Mouse (Mus musculus) CH12.LX (cell line): ENCODE data around the gene Nags.

Experiments used
- CTCF ChIP-seq, 2 experiments: IDR thresholded peaks in 1 of 2; conservative IDR thresholded peaks in 1 of 2; 2 replicates each; pipeline ENCODE4 v1.5.1; 2011 to 2012; ENCODE audit warnings: low read depth in 2 of 2, low read length in 2 of 2, improper control_type of control experiment in 1 of 2, inconsistent platforms in 1 of 2, mild to moderate bottlenecking in 1 of 2, moderate library complexity in 1 of 2
- ELF1 ChIP-seq: IDR thresholded peaks from 2 replicates; pipeline ENCODE4 v1.6.1; 2014; ENCODE audit warnings: low read depth, mild to moderate bottlenecking, inconsistent platforms, low read length, improper control_type of control experiment
- EP300 ChIP-seq: IDR thresholded peaks from 2 replicates; pipeline ENCODE4 v1.6.1; 2011; ENCODE audit warnings: low read length, improper control_type of control experiment
- ETS1 ChIP-seq: conservative IDR thresholded peaks from 2 replicates; pipeline ENCODE4 v1.6.1; 2012; ENCODE audit warnings: low read depth, mild to moderate bottlenecking, inconsistent platforms, low read length, improper control_type of control experiment, moderate library complexity
- GABPA ChIP-seq: IDR thresholded peaks from 2 replicates; pipeline ENCODE4 v1.6.1; 2012; ENCODE audit warnings: low read depth, low read length, improper control_type of control experiment, inconsistent platforms; ENCODE audit not compliant: insufficient replicate concordance
- HCFC1 ChIP-seq: IDR thresholded peaks from 2 replicates; pipeline ENCODE4 v1.6.1; 2012; ENCODE audit warnings: low read depth, mild to moderate bottlenecking, inconsistent platforms, low read length, improper control_type of control experiment
- MAZ ChIP-seq: IDR thresholded peaks from 2 replicates; pipeline ENCODE4 v1.6.1; 2012; ENCODE audit warnings: low read depth, mild to moderate bottlenecking, inconsistent platforms, low read length, improper control_type of control experiment, moderate library complexity
- MXI1 ChIP-seq: IDR thresholded peaks from 2 replicates; pipeline ENCODE4 v1.6.1; 2011; ENCODE audit warnings: mild to moderate bottlenecking, low read depth, low read length, improper control_type of control experiment
- POLR2A ChIP-seq: IDR thresholded peaks from 2 replicates; pipeline ENCODE4 v1.6.1; 2011; ENCODE audit warnings: low read depth, mild to moderate bottlenecking, improper control_type of control experiment, low read length
- POLR2AphosphoS2 ChIP-seq: IDR thresholded peaks from 2 replicates; pipeline ENCODE4 v1.6.1; 2011; ENCODE audit warnings: low read depth, low read length, improper control_type of control experiment

DNA sequence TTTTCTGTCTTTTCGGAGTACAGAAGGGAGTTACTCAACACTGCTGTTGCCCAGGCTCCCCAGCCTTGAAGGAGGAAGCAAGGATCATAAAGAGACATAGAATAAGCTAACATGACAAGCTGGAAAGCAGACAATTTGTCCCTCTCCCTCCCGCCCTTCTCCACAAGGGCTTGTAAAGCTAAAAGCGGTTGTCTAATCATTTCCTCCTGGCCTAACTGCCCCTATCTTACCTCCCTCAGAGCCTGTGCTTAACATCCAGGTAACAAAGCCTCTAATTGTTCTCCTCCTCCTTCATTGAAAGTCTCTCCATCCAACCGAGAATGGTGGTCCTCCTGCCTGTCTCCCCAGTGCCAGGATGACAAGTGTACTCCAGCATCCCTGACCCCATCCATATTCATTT is 45.5 kb downstream of the Nags start:
- TF ChIP-seq POLR2AphosphoS2 (no peak), POLR2A (no peak), CTCF (conservative IDR thresholded peaks at IDR 0.05 in 1 of 2, IDR thresholded peaks at IDR 0.05 in 1 of 2; ENCODE audit: low read depth in 2 of 2, low read length in 2 of 2) (no peak), HCFC1 (no peak), ELF1 (no peak), EP300 (no peak), GABPA (no peak), ETS1 (no peak), MXI1 (no peak), MAZ (no peak)
